Mouse (Mus musculus) lung, adult 2 months (tissue): ENCODE results near the gene Itgam. TPM values are rescaled to one million over a fixed set of nuclear protein-coding genes. Genes with fewer than 3 reads are reported as not detected.
"Not testable (repeated sequence)": the region's sequence is repeated elsewhere in the genome, so short reads cannot be mapped to it uniquely, and the experiment has no call there.

ENCODE experiments used
- DNase-seq: peaks from one replicate; pipeline ENCODE4 v3.0.0; 2022
- H3K4me1 ChIP-seq: fragments of 200-500 bp; 2 replicates; pipeline ENCODE4 v1.6.1; 2011; ENCODE audit warnings: low read length; ENCODE audit not compliant: control insufficient read depth, insufficient read depth
- H3K4me3 ChIP-seq: fragments of 200-500 bp; replicated peaks from 2 replicates; pipeline ENCODE3; 2011; ENCODE audit warnings: low read depth, mild to moderate bottlenecking, control low read depth, low read length; ENCODE audit errors: extremely low read depth
- CTCF ChIP-seq: fragments of 200-500 bp; IDR thresholded peaks from 2 replicates; pipeline ENCODE4 v1.5.1; 2011; ENCODE audit warnings: mild to moderate bottlenecking, low read length, control low read depth; ENCODE audit not compliant: insufficient read depth
- POLR2A ChIP-seq: fragments of 200-500 bp; IDR thresholded peaks from 2 replicates; pipeline ENCODE4 v1.6.1; 2011; ENCODE audit warnings: low read depth, mild to moderate bottlenecking, control low read depth, low read length, borderline replicate concordance; ENCODE audit errors: extremely low read depth
- WGBS: fragments of 180-500 bp; shearing (Covaris S2); methylation state at CpG from one replicate; pipeline ENCODE4 v1.1.7; 2018; 5-methylcytosine and 5-hydroxymethylcytosine counted together
- polyA plus RNA-seq: library from polyadenylated mRNA; depleted of rRNA; stranded (reverse); fragments of >200 nt; gene quantifications from 2 replicates; pipeline ENCODE4 v1.2.3, GENCODE M21; 2012

Gene Itgam
- polyA plus RNA-seq, 1 experiment: 27.6 TPM

- WGBS: 57% methylated on average over 9 of the region's 9 CpGs
- Histone ChIP-seq H3K4me3 (no peak overlapping the region), H3K4me1 (no peaks in the 10 kb centered on the region)
- DNase-seq: no peak
- TF ChIP-seq CTCF: no peak
- no peak for TF ChIP-seq POLR2A
Measured at GRCm38 (mm10) chr7:128031403-128031976, 30.9 kb upstream of the Itgam start.

- no peak for DNase-seq
- Histone ChIP-seq H3K4me3 (no peak overlapping the region), H3K4me1 (no peaks in the 10 kb centered on the region)
- WGBS: 79% methylated on average over 5 of the region's 5 CpGs
- no peak for TF ChIP-seq POLR2A
- no peak for TF ChIP-seq CTCF
Measured at GRCm38 (mm10) chr7:128032290-128032988, 30.0 kb upstream of the Itgam start.

GRCm38 (mm10) chr7:128032989-128033293, 29.5 kb upstream of the Itgam start:
- no peak overlapping the region for H3K4me3 ChIP-seq
- H3K4me1 ChIP-seq: no peaks in the 10 kb centered on the region
- no peak for TF ChIP-seq CTCF
- no peak for TF ChIP-seq POLR2A
- no peak for DNase-seq
- 91% methylated on average over 3 of the region's 3 CpGs for WGBS

GRCm38 (mm10) chr7:128033616-128034015, 28.8 kb upstream of the Itgam start:
- H3K4me1 ChIP-seq: no peaks in the 10 kb centered on the region
- no peak for TF ChIP-seq CTCF
- TF ChIP-seq POLR2A: no peak
- 77% methylated on average over 4 of the region's 4 CpGs for WGBS

GRCm38 (mm10) chr7:128042161-128042820, 20.1 kb upstream of the Itgam start:
- WGBS: 61% methylated on average over 15 of the region's 15 CpGs
- not testable (repeated sequence) for H3K4me1 ChIP-seq, H3K4me3 ChIP-seq, DNase-seq

More at GRCm38 (mm10) chr7:128033616-128034015, 28.8 kb upstream of the Itgam start:
- DNase-seq: no peak
- H3K4me3 ChIP-seq: no peak overlapping the region

- no peak for DNase-seq
- Histone ChIP-seq H3K4me1 (no peaks in the 10 kb centered on the region), H3K4me3 (no peak overlapping the region)
- 54% methylated on average over 4 of the region's 4 CpGs for WGBS
- no peak for TF ChIP-seq POLR2A
- TF ChIP-seq CTCF: no peak
Measured at GRCm38 (mm10) chr7:128044142-128044785, 18.2 kb upstream of the Itgam start.

- H3K4me3 ChIP-seq: no peak overlapping the region
- 52% methylated on average over 2 of the region's 2 CpGs for WGBS
- H3K4me1 ChIP-seq: no peaks in the 10 kb centered on the region
- no peak for DNase-seq
- TF ChIP-seq CTCF: no peak
- TF ChIP-seq POLR2A: no peak
Measured at GRCm38 (mm10) chr7:128045640-128046039, 16.8 kb upstream of the Itgam start.

GRCm38 (mm10) chr7:128048819-128049218, 13.6 kb upstream of the Itgam start:
- no peak for DNase-seq
- TF ChIP-seq CTCF (no peak), POLR2A (no peak)
- Histone ChIP-seq H3K4me1 (no peaks in the 10 kb centered on the region), H3K4me3 (no peak overlapping the region)
- 80% methylated on average over 4 of the region's 4 CpGs for WGBS

GRCm38 (mm10) chr7:128049254-128049653, 13.2 kb upstream of the Itgam start:
- Histone ChIP-seq H3K4me3 (no peak overlapping the region), H3K4me1 (no peaks in the 10 kb centered on the region)
- TF ChIP-seq POLR2A (no peak), CTCF (no peak)
- DNase-seq: no peak
- 64% methylated on average over 2 of the region's 2 CpGs for WGBS
